Mouse (Mus musculus) kidney, postnatal 0 days (tissue): ENCODE measurements around the gene 2510039O18Rik. TPM values are rescaled to one million over a fixed set of nuclear protein-coding genes. Genes with fewer than 3 reads are reported as not detected.

Experiments
- ATAC-seq: fragments of 200-750 bp; cut with Nextera tagmentation; replicated peaks from 2 replicates; pipeline ENCODE4 v1.8.0; 2017; ENCODE audit warnings: low read depth, moderate number of reproducible peaks, moderate TSS enrichment, moderate library complexity; ENCODE audit not compliant: low FRiP score
- DNase-seq: peaks from one replicate; pipeline ENCODE4 v3.0.0-alpha.2; 2016; ENCODE audit warnings: low spot score
- H3K27ac ChIP-seq: fragments of 300-500 bp; sonication (generic); 2 replicates; pipeline ENCODE4 v1.5.1; 2014; ENCODE audit warnings: mild to moderate bottlenecking
- H3K27me3 ChIP-seq: fragments of 300-500 bp; sonication (generic); 2 replicates; pipeline ENCODE4 v1.6.1; 2014; ENCODE audit warnings: low read length, mixed read lengths; ENCODE audit not compliant: insufficient read depth
- H3K36me3 ChIP-seq: fragments of 300-500 bp; sonication (generic); 2 replicates; pipeline ENCODE4 v1.6.1; 2014; ENCODE audit warnings: low read length, mixed read lengths; ENCODE audit not compliant: insufficient read depth
- H3K4me1 ChIP-seq: fragments of 300-500 bp; sonication (generic); replicated peaks from 2 replicates; pipeline ENCODE4 v1.6.1; 2014; ENCODE audit warnings: antibody characterized with exemption, low read length, mixed read lengths; ENCODE audit not compliant: insufficient read depth
- H3K4me2 ChIP-seq: fragments of 300-500 bp; sonication (generic); 2 replicates; pipeline ENCODE4 v1.6.1; 2014; ENCODE audit warnings: mild to moderate bottlenecking, low read length, moderate library complexity, mixed read lengths
- H3K4me3 ChIP-seq: fragments of 300-500 bp; sonication (generic); replicated peaks from 2 replicates; pipeline ENCODE4 v1.5.1; 2014; ENCODE audit warnings: low read depth, low read length
- H3K9ac ChIP-seq: fragments of 300-500 bp; sonication (generic); 2 replicates; pipeline ENCODE4 v1.6.1; 2014; ENCODE audit warnings: low read depth, low read length
- H3K9me3 ChIP-seq: fragments of 300-500 bp; sonication (generic); replicated peaks from 2 replicates; pipeline ENCODE4 v1.6.1; 2016; ENCODE audit warnings: low read length, inconsistent platforms, mixed read lengths
- CTCF ChIP-seq: IDR thresholded peaks from 2 replicates; pipeline ENCODE4 v1.5.1; 2016; ENCODE audit warnings: antibody characterized with exemption, low read depth, mild to moderate bottlenecking, moderate library complexity
- WGBS: fragments of 180-500 bp; shearing (Covaris S2); extraction: QIAGEN DNeasy Blood & Tissue Kit; methylation state at CpG from one replicate; pipeline ENCODE4 v1.1.7; 2014; 5-methylcytosine and 5-hydroxymethylcytosine counted together
- polyA plus RNA-seq: library from polyadenylated mRNA; unstranded; fragments of >200 nt; fragmentation: Nextera tagmentation; extraction: Ambion mirVana; gene quantifications from 2 replicates; pipeline ENCODE4 v1.2.1, GENCODE M21; 2015

2510039O18Rik gene
- polyA plus RNA-seq, 1 experiment from 2014 or later = 21.1 TPM

DNA sequence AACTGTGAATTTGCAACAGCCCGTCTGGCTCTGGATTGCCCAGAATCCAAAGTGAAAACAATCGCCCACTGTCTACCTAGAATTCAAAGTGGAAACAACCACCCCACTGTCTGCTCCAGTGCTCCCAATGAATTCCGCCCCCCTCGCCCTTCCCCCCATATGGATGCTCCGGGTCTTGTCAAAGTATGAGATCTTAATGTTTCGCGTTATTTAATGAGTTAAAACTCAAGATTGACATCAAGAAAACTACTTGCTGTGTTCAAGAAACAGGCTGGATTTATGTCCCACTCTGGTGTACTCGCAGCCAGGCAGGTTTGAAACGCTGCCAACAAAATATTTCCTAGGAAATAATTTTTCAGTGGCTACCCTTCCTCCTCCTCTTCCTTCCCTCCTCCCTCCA is 584 bp upstream of the 2510039O18Rik start:
- no peaks in the 10 kb centered on the region for H3K9me3 ChIP-seq
- peaks cover 35% of the 10 kb centered on the region for H3K4me1 ChIP-seq
- H3K9ac ChIP-seq = 0 out of 2 replicates have a peak overlapping the region, but pooled peaks have one; percentile 15
- no peak for TF ChIP-seq CTCF
- no peaks in the 10 kb centered on the region for H3K27me3 ChIP-seq
- 32% methylated on average over 9 of the region's 9 CpGs for WGBS
- H3K4me2 ChIP-seq = peak overlapping the region; percentile 95
- peak; percentile 37 for DNase-seq
- H3K36me3 ChIP-seq = peaks cover 6% of the 10 kb centered on the region; the same call in 1 of the 2 replicates
- H3K27ac ChIP-seq = peak overlapping the region; percentile 81
- no peak for ATAC-seq
- peak overlapping the region; percentile 8; the same call in 1 of the 2 replicates for H3K4me3 ChIP-seq

DNA sequence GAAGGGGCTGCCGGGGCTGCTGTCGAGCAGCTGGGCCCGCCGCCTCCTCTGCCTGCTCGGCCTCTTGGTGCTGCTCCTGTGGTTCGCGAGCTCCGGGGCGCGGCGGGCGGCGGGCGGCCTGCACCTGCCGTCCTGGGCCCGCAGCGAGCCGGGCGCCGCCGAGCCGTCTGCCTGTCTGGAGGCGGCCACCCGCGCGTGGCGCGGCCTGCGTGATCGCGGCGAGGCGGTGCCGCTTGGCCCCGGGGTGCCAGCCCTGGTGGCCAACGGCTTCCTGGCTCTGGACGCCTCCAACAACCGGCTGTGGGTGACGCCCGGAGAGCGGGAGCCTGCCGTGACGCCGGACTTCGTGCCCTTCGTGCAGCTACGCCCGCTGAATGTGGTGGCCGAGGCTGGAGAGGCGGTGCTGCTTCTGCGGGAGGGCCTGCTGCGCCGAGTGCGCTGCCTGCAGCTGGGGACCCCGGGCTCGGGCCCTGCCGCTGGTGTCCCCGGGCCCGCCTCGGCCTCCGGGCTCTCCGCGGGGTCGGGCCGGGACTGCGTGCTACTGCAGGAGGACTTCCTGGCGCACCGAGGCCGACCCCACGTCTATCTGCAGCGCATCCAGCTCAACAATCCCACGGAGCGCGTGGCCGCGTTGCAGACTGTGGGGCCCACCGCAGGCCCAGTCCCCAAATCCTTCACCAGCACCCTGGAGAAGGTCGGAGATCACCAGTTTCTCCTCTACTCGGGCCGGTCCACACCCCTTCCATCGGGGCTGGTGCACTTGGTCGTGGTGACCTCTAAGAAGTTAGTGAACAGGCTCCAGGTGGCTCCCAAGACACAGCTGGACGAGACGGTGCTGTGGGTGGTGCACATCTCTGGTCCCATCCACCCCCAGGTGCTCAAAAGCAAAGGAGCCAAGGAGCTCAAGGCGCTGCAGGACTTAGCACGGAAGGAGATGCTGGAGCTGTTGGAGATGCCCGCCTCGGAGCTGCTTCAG is 638 bp downstream of the 2510039O18Rik start:
- TF ChIP-seq CTCF = no peak
- no peaks in the 10 kb centered on the region for H3K9me3 ChIP-seq
- no peaks in the 10 kb centered on the region for H3K27me3 ChIP-seq
- H3K9ac ChIP-seq = peak overlapping the region; percentile 73
- ATAC-seq = peak; percentile 51
- no peak for DNase-seq
- 6% methylated on average over 76 of the region's 88 CpGs for WGBS
- H3K27ac ChIP-seq = peak overlapping the region; percentile 81
- peak overlapping the region; percentile 95 for H3K4me2 ChIP-seq
- H3K4me1 ChIP-seq = peaks cover 25% of the 10 kb centered on the region
- peak overlapping the region; percentile 74 for H3K4me3 ChIP-seq
- peaks cover 18% of the 10 kb centered on the region for H3K36me3 ChIP-seq

DNA sequence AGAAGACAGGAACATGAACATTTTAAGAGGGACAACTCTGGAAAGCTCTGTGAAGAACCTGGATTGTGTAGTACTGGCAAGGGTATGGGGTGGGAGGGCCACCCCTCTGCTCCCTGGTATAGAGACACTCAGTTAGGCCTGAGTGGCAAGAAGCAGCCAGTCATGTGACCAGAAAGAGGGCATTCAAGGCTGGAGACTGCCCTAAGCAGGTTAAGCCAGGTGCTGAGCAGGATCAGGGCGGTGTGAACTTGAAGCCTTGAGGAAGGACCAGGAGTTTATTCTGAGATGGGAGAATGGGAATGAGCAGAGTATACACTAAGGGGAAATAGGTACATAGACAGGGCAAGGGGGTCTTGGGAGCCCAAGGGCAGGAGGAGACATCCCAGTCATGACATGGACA is 2.3 kb downstream of the 2510039O18Rik start:
- no peak overlapping the region for H3K27ac ChIP-seq
- DNase-seq (no peak), ATAC-seq (no peak)
- no peaks in the 10 kb centered on the region for H3K27me3 ChIP-seq
- WGBS = 97% methylated on average over 1 of the region's 1 CpGs
- peaks cover 31% of the 10 kb centered on the region for H3K36me3 ChIP-seq
- TF ChIP-seq CTCF = no peak
- peaks cover 21% of the 10 kb centered on the region for H3K4me1 ChIP-seq
- H3K4me3 ChIP-seq = no peak overlapping the region
- H3K4me2 ChIP-seq = peak overlapping the region; percentile 95; the same call in 1 of the 2 replicates
- H3K9me3 ChIP-seq = no peaks in the 10 kb centered on the region
- no peak overlapping the region for H3K9ac ChIP-seq

DNA sequence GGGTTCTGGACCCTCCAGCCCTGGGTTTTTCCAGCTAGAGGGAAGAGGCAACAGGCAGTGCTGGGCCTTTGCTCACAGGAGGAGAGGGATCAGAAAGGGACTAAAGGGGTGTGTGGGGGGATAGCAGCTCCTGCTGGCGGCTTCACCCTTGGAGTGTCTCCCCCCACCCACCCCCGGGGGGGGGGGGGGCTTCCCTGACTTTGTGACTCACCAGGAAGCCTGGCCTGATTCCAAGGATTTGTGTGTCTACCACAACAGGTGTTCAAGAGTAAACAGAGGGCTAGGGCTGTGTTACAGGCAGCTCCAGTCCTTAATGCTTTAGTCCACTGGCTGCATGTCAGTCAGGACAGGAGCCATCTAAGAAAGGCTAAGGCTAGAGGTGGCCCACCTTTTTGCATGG is 6.8 kb downstream of the 2510039O18Rik start:
- no peak overlapping the region for H3K9ac ChIP-seq
- no peak for TF ChIP-seq CTCF
- DNase-seq (no peak), ATAC-seq (no peak)
- H3K27me3 ChIP-seq = no peaks in the 10 kb centered on the region
- no peak overlapping the region for H3K27ac ChIP-seq
- H3K4me3 ChIP-seq = no peak overlapping the region
- no peak overlapping the region for H3K4me2 ChIP-seq
- no peaks in the 10 kb centered on the region for H3K9me3 ChIP-seq
- WGBS = 45% methylated on average over 2 of the region's 2 CpGs
- peaks cover 31% of the 10 kb centered on the region for H3K36me3 ChIP-seq
- H3K4me1 ChIP-seq = peaks cover 9% of the 10 kb centered on the region; the same call in 1 of the 2 replicates

DNA sequence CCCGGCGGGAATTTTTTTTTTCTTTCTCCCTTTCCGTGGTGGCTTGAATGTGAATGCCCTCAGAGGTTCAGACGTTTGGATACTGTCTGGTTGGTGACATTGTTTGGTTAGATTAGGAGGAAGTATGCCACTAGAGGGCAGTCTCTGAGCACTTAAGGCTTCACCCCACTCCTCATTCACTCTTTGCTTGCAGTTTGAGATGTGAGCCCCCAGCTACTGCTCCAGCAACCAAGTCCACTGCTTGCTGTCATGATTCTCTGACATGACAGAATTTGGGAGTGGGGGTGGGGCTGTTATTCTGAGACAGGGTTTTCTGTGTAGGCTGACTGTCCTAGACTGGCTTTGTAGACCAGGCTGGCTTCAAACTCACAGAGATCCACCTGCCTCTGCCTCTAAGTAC is 12.9 kb downstream of the 2510039O18Rik start:
- Histone ChIP-seq H3K9me3 (no peaks in the 10 kb centered on the region), H3K4me2 (no peak overlapping the region), H3K4me3 (no peak overlapping the region), H3K4me1 (no peaks in the 10 kb centered on the region), H3K36me3 (no peaks in the 10 kb centered on the region), H3K27ac (no peak overlapping the region), H3K9ac (no peak overlapping the region), H3K27me3 (no peaks in the 10 kb centered on the region)
- TF ChIP-seq CTCF = peak; percentile 67
- WGBS = 10% methylated on average over 4 of the region's 4 CpGs
- ATAC-seq (no peak), DNase-seq (peak; percentile 74)

DNA sequence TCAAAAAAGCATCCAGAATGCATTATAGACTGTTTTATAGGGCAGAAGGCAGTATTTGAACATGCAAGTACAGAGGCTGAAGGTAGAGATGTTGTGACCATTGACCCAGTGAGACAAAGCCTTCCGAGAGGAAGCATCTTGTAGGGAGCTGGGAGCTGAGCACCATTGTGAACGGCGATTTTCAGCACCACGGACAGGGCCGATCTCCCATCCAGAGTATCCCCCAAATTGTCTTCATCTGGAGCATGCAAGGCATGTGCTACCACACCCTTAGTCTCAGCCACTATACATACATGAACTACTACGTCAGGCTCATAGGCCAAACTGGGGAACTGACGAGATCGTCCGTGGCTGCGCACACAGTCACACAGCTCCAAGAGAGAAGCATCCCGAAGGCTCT is 16.4 kb downstream of the 2510039O18Rik start:
- Histone ChIP-seq H3K4me3 (no peak overlapping the region), H3K27ac (no peak overlapping the region), H3K4me1 (no peaks in the 10 kb centered on the region), H3K9me3 (no peaks in the 10 kb centered on the region), H3K9ac (no peak overlapping the region), H3K27me3 (no peaks in the 10 kb centered on the region), H3K4me2 (no peak overlapping the region), H3K36me3 (no peaks in the 10 kb centered on the region)
- DNase-seq (peak; percentile 58), ATAC-seq (no peak)
- no peak for TF ChIP-seq CTCF
- 46% methylated on average over 11 of the region's 11 CpGs for WGBS
